Mouse (Mus musculus) gastrocnemius, postnatal 36 days (tissue): ENCODE results near the gene Mrpl27. TPM values are rescaled to one million over a fixed set of nuclear protein-coding genes. Genes with fewer than 3 reads are reported as not detected.

ENCODE experiments used
- total RNA-seq, 2 experiments: library from RNA; stranded (reverse); gene quantifications; 2 replicates each; pipeline ENCODE4 v1.2.3; 2021

Gene Mrpl27
- total RNA-seq, 2 experiments from 2014 or later, result 45.0 to 50.1 TPM

Other genes with a start within 250 kb of the Mrpl27 start
- 1 to 10 TPM; 2.0 to 3.0 TPM for gene Cacna1g, start 179.6 kb upstream of the Mrpl27 start, total RNA-seq
- not detected for gene Spata20, start 167.6 kb upstream of the Mrpl27 start, total RNA-seq
- gene Epn3, start 153.8 kb upstream of the Mrpl27 start, total RNA-seq, result under 1 TPM; 0.12 to 0.31 TPM
- gene Mycbpap, start 132.0 kb upstream of the Mrpl27 start, total RNA-seq, result not detected
- 1 to 10 TPM; 3.3 to 3.9 TPM for gene Rsad1, start 104.5 kb upstream of the Mrpl27 start, total RNA-seq
- 10 to 100 TPM; 14.7 to 16.3 TPM for gene Chad, start 88.7 kb upstream of the Mrpl27 start, total RNA-seq
- gene Acsf2, start 51.9 kb upstream of the Mrpl27 start, total RNA-seq, result 1 to 10 TPM; 2.1 to 3.1 TPM
- gene Lrrc59, start 24.0 kb upstream of the Mrpl27 start, total RNA-seq, result 10 to 100 TPM; 31.3 to 31.4 TPM
- under 1 TPM in 1 of 2 experiments, not detected in 1; 0.26 TPM for gene Eme1, start 197 bp downstream of the Mrpl27 start, total RNA-seq
- 1 to 10 TPM; 3.2 to 4.5 TPM for gene Xylt2, start 23.7 kb downstream of the Mrpl27 start, total RNA-seq
- gene Gm11541, start 50.7 kb downstream of the Mrpl27 start, total RNA-seq, result not detected
- gene Cdc34b, start 88.0 kb downstream of the Mrpl27 start, total RNA-seq, result under 1 TPM; 0.77 to 0.79 TPM
- gene Tmem92, start 128.9 kb downstream of the Mrpl27 start, total RNA-seq, result not detected